Mouse (Mus musculus): ENCODE data around the gene Olfr1045. TPM values are rescaled to one million over a fixed set of nuclear protein-coding genes. Genes with fewer than 3 reads are reported as not detected.

Gene Olfr1045
- polyA plus RNA-seq (2014; fragmentation: Illumina TruSeq; extraction: RNeasy Lipid Tissue Mini Kit (QIAGEN cat#74804)), result not detected

GRCm38 (mm10) chr2:86202909-86203308, at the start of gene Olfr1045:
Gene Olfr1045 (minus strand): TSS chr2:86203009.

GRCm38 (mm10) chr2:86240189-86240588, 37.4 kb upstream of the Olfr1045 start, which contains the start of gene Olfr1048:
Gene Olfr1048 (minus strand): TSS chr2:86240289.

GRCm38 (mm10) chr2:86231301-86231700, 28.5 kb upstream of the Olfr1045 start, which contains the start of gene Olfr1047:
Gene Olfr1047 (minus strand): TSS chr2:86231401.

GRCm38 (mm10) chr2:86219214-86219613, 16.4 kb upstream of the Olfr1045 start, which contains the start of gene Olfr1046:
Gene Olfr1046 (minus strand): TSS chr2:86219314.

GRCm38 (mm10) chr2:86185583-86185982, 17.2 kb downstream of the Olfr1045 start, which contains the start of gene Olfr52:
Gene Olfr52 (minus strand): TSS chr2:86185683.

GRCm38 (mm10) chr2:86177720-86178119, 25.1 kb downstream of the Olfr1045 start, which contains the start of gene Olfr1044:
Gene Olfr1044 (minus strand): TSS chr2:86177820.

GRCm38 (mm10) chr2:86167422-86167821, 35.4 kb downstream of the Olfr1045 start, which contains the start of gene Olfr1043:
Gene Olfr1043 (minus strand): TSS chr2:86167522.

GRCm38 (mm10) chr2:86161738-86162137, 41.1 kb downstream of the Olfr1045 start, which contains the start of gene Olfr1042:
Gene Olfr1042 (minus strand): TSS chr2:86161838.

GRCm38 (mm10) chr2:86146632-86147031, 56.2 kb downstream of the Olfr1045 start, which contains the start of gene Olfr1040:
Gene Olfr1040 (minus strand): TSS chr2:86146732.

Other genes starting within 250 kb of the Olfr1045 start
- 0.34 TPM for gene Olfr1029, start 229.1 kb downstream of the Olfr1045 start, polyA plus RNA-seq (2014; fragmentation: Illumina TruSeq; extraction: RNeasy Lipid Tissue Mini Kit (QIAGEN cat#74804))
- gene Olfr1030, start 223.7 kb downstream of the Olfr1045 start, polyA plus RNA-seq (2014; fragmentation: Illumina TruSeq; extraction: RNeasy Lipid Tissue Mini Kit (QIAGEN cat#74804)), result not detected
- not detected for gene Olfr1031, start 212.7 kb downstream of the Olfr1045 start, polyA plus RNA-seq (2014; fragmentation: Illumina TruSeq; extraction: RNeasy Lipid Tissue Mini Kit (QIAGEN cat#74804))
- gene Olfr1032, start 197.5 kb downstream of the Olfr1045 start, polyA plus RNA-seq (2014; fragmentation: Illumina TruSeq; extraction: RNeasy Lipid Tissue Mini Kit (QIAGEN cat#74804)), result not detected
- gene Olfr1033, start 182.4 kb downstream of the Olfr1045 start, polyA plus RNA-seq (2014; fragmentation: Illumina TruSeq; extraction: RNeasy Lipid Tissue Mini Kit (QIAGEN cat#74804)), result 26.2 TPM
- 4.1 TPM for gene Olfr1034, start 157.1 kb downstream of the Olfr1045 start, polyA plus RNA-seq (2014; fragmentation: Illumina TruSeq; extraction: RNeasy Lipid Tissue Mini Kit (QIAGEN cat#74804))
- gene Olfr1036, start 129.0 kb downstream of the Olfr1045 start, polyA plus RNA-seq (2014; fragmentation: Illumina TruSeq; extraction: RNeasy Lipid Tissue Mini Kit (QIAGEN cat#74804)), result not detected
- gene Olfr1037, start 115.6 kb downstream of the Olfr1045 start, polyA plus RNA-seq (2014; fragmentation: Illumina TruSeq; extraction: RNeasy Lipid Tissue Mini Kit (QIAGEN cat#74804)), result not detected
- gene Olfr1039, start 67.1 kb downstream of the Olfr1045 start, polyA plus RNA-seq (2014; fragmentation: Illumina TruSeq; extraction: RNeasy Lipid Tissue Mini Kit (QIAGEN cat#74804)), result not detected
- gene Olfr1040, start 56.3 kb downstream of the Olfr1045 start, polyA plus RNA-seq (2014; fragmentation: Illumina TruSeq; extraction: RNeasy Lipid Tissue Mini Kit (QIAGEN cat#74804)), result not detected
- not detected for gene Olfr1042, start 41.2 kb downstream of the Olfr1045 start, polyA plus RNA-seq (2014; fragmentation: Illumina TruSeq; extraction: RNeasy Lipid Tissue Mini Kit (QIAGEN cat#74804))
- gene Olfr1043, start 35.5 kb downstream of the Olfr1045 start, polyA plus RNA-seq (2014; fragmentation: Illumina TruSeq; extraction: RNeasy Lipid Tissue Mini Kit (QIAGEN cat#74804)), result not detected
- gene Olfr1044, start 25.2 kb downstream of the Olfr1045 start, polyA plus RNA-seq (2014; fragmentation: Illumina TruSeq; extraction: RNeasy Lipid Tissue Mini Kit (QIAGEN cat#74804)), result not detected
- not detected for gene Olfr52, start 17.3 kb downstream of the Olfr1045 start, polyA plus RNA-seq (2014; fragmentation: Illumina TruSeq; extraction: RNeasy Lipid Tissue Mini Kit (QIAGEN cat#74804))
- not detected for gene Olfr1046, start 16.3 kb upstream of the Olfr1045 start, polyA plus RNA-seq (2014; fragmentation: Illumina TruSeq; extraction: RNeasy Lipid Tissue Mini Kit (QIAGEN cat#74804))
- gene Olfr1047, start 28.4 kb upstream of the Olfr1045 start, polyA plus RNA-seq (2014; fragmentation: Illumina TruSeq; extraction: RNeasy Lipid Tissue Mini Kit (QIAGEN cat#74804)), result not detected
- gene Olfr1048, start 37.3 kb upstream of the Olfr1045 start, polyA plus RNA-seq (2014; fragmentation: Illumina TruSeq; extraction: RNeasy Lipid Tissue Mini Kit (QIAGEN cat#74804)), result not detected
- not detected for gene Olfr1049, start 55.3 kb upstream of the Olfr1045 start, polyA plus RNA-seq (2014; fragmentation: Illumina TruSeq; extraction: RNeasy Lipid Tissue Mini Kit (QIAGEN cat#74804))
- gene Olfr1051, start 76.1 kb upstream of the Olfr1045 start, polyA plus RNA-seq (2014; fragmentation: Illumina TruSeq; extraction: RNeasy Lipid Tissue Mini Kit (QIAGEN cat#74804)), result not detected
- not detected for gene Olfr1052, start 89.4 kb upstream of the Olfr1045 start, polyA plus RNA-seq (2014; fragmentation: Illumina TruSeq; extraction: RNeasy Lipid Tissue Mini Kit (QIAGEN cat#74804))
- not detected for gene Olfr1053, start 112.3 kb upstream of the Olfr1045 start, polyA plus RNA-seq (2014; fragmentation: Illumina TruSeq; extraction: RNeasy Lipid Tissue Mini Kit (QIAGEN cat#74804))
- not detected for gene Olfr1054, start 132.4 kb upstream of the Olfr1045 start, polyA plus RNA-seq (2014; fragmentation: Illumina TruSeq; extraction: RNeasy Lipid Tissue Mini Kit (QIAGEN cat#74804))
- not detected for gene Olfr1055, start 147.3 kb upstream of the Olfr1045 start, polyA plus RNA-seq (2014; fragmentation: Illumina TruSeq; extraction: RNeasy Lipid Tissue Mini Kit (QIAGEN cat#74804))
- not detected for gene Olfr1056, start 159.5 kb upstream of the Olfr1045 start, polyA plus RNA-seq (2014; fragmentation: Illumina TruSeq; extraction: RNeasy Lipid Tissue Mini Kit (QIAGEN cat#74804))
- gene Olfr1057, start 175.4 kb upstream of the Olfr1045 start, polyA plus RNA-seq (2014; fragmentation: Illumina TruSeq; extraction: RNeasy Lipid Tissue Mini Kit (QIAGEN cat#74804)), result not detected
- not detected for gene Olfr1058, start 185.6 kb upstream of the Olfr1045 start, polyA plus RNA-seq (2014; fragmentation: Illumina TruSeq; extraction: RNeasy Lipid Tissue Mini Kit (QIAGEN cat#74804))
- not detected for gene Olfr1061, start 211.0 kb upstream of the Olfr1045 start, polyA plus RNA-seq (2014; fragmentation: Illumina TruSeq; extraction: RNeasy Lipid Tissue Mini Kit (QIAGEN cat#74804))
- gene Olfr1062, start 223.7 kb upstream of the Olfr1045 start, polyA plus RNA-seq (2014; fragmentation: Illumina TruSeq; extraction: RNeasy Lipid Tissue Mini Kit (QIAGEN cat#74804)), result not detected
- gene Olfr1065, start 247.6 kb upstream of the Olfr1045 start, polyA plus RNA-seq (2014; fragmentation: Illumina TruSeq; extraction: RNeasy Lipid Tissue Mini Kit (QIAGEN cat#74804)), result not detected

Data from ovary, adult 10 weeks (tissue).